ENCODE assay signal across 11 mouse cellular contexts in the genomic region with DNA sequence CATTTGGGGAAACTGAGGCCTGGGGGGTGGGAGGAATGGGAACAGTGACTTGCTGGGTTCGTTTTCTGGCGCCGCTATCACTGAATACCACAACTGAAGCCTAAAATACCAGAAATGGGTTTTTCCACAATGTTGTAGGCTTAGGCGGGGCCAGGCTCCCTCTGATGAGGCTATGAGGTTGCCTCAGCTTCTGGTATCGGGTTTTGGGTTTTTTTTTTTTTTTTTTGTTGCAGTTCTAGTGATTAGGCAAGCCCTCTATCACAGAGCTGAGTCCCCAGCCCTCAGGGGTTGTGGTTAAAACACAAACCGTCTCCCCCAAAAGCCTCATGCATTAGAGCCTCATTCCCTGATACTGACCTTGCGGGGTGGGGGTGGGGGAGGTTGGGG.
DNase-seq lines count a peak whose midpoint lies in the region; ATAC-seq and TF ChIP-seq lines count a peak whose summit lies in the region.
"Had no signal": no experiment of that assay in that cellular context is flagged by ENCODE, and none has a peak within 500 bp of the region (broad histone marks: within the 10 kb centered on the region; RNA-seq: fewer than 3 reads in every experiment).

No protein-coding gene starts in this region.

- H3K79me2 ChIP-seq in MEL (ENCODE audit: control insufficient read depth, insufficient read depth, low read length, poor library complexity), result peaks cover 27% of the 10 kb centered on the region

- no peak; the same call in 1 of the 2 replicates for TF ChIP-seq RAD21 in MEL (IDR thresholded peaks at IDR 0.05; ENCODE audit: low read depth, low read length)

- peaks cover 68% of the 10 kb centered on the region for H3K4me1 ChIP-seq in lung, embryonic 15.5 days
- peaks cover 37 to 71% of the 10 kb centered on the region in 2 experiments for H3K4me1 ChIP-seq in MEL (ENCODE audit: control insufficient read depth in 1 of 2, insufficient read depth in 2 of 2, low read length in 2 of 2)

- H3K4me2 ChIP-seq in lung, embryonic 15.5 days, result no peak overlapping the region
- H3K4me2 ChIP-seq: heart, embryonic 12.5 days had no signal

- intact Hi-C loops in left cerebral cortex, adult 2 months (cut with DNase I), result no loop called here

- DNase-seq in lung, postnatal 25 days (ENCODE audit: low spot score), result no peak
- DNase-seq in MEL (ENCODE audit: low read depth, low spot score), result peak; percentile 94
- DNase-seq in kidney, postnatal 14 days, result no peak
- no peak for DNase-seq in left cerebral cortex, adult 2 months (ENCODE audit: extremely low spot score in 1 of 2, low spot score in 2 of 2)
- DNase-seq: spleen, adult 18-20 months; thymus, adult 18-20 months had no signal

- H3K9me3 ChIP-seq in lung, embryonic 15.5 days, result no peaks in the 10 kb centered on the region
- no peaks in the 10 kb centered on the region for H3K9me3 ChIP-seq in MEL (replicated peaks; ENCODE audit: insufficient read depth, low read length)
- H3K9me3 ChIP-seq: heart, embryonic 12.5 days had no signal

- WGBS in lung, embryonic 15.5 days, result 59% methylated on average over 7 of the region's 7 CpGs

- no peak overlapping the region for H3K4me3 ChIP-seq in lung, embryonic 15.5 days
- H3K4me3 ChIP-seq in MEL (ENCODE audit: control insufficient read depth in 1 of 2, insufficient read depth in 1 of 2, low read depth in 2 of 2, low read length in 2 of 2), result peak overlapping the region; percentile 33 to 45
- H3K4me3 ChIP-seq in left cerebral cortex, adult 2 months, result no peak overlapping the region
- H3K4me3 ChIP-seq: heart, embryonic 12.5 days had no signal

- no peak; a peak in 2 of 4 replicates for TF ChIP-seq POLR2A in MEL (IDR thresholded peaks at IDR 0.05; ENCODE audit: control insufficient read depth in 1 of 2, insufficient read depth in 1 of 2, low read depth in 1 of 2, low read length in 2 of 2, poor library complexity in 1 of 2)

- no peak for ATAC-seq in lung, embryonic 15.5 days (ENCODE audit: borderline replicate concordance, extremely low read depth, low FRiP score, low TSS enrichment)
- ATAC-seq in granulocyte monocyte progenitor cell, adult 5-6 weeks (replicated peaks; ENCODE audit: poor library complexity, severe bottlenecking), result peak; percentile 65
- ATAC-seq in megakaryocyte, adult 5-6 weeks (ENCODE audit: poor library complexity, severe bottlenecking), result peak; percentile 61
- ATAC-seq: Patski had no signal

- no peaks in the 10 kb centered on the region for H3K27me3 ChIP-seq in lung, embryonic 15.5 days
- no peaks in the 10 kb centered on the region for H3K27me3 ChIP-seq in MEL (ENCODE audit: control insufficient read depth in 1 of 2, insufficient read depth in 2 of 2, low read length in 2 of 2)
- H3K27me3 ChIP-seq: heart, embryonic 12.5 days; Patski had no signal

- TF ChIP-seq CTCF in MEL (IDR thresholded peaks at IDR 0.05 in 2 of 3, conservative IDR thresholded peaks at IDR 0.05 in 1 of 3; ENCODE audit: control insufficient read depth in 1 of 3, insufficient read depth in 1 of 3, low read depth in 2 of 3, low read length in 3 of 3, poor library complexity in 1 of 3, severe bottlenecking in 1 of 3), result no peak
- TF ChIP-seq CTCF in left cerebral cortex, adult 2 months (IDR thresholded peaks at IDR 0.05), result no peak

- 0 out of 2 replicates have a peak overlapping the region, but pooled peaks have one; percentile 8 for H3K27ac ChIP-seq in lung, embryonic 15.5 days
- peak overlapping the region; percentile 97 for H3K27ac ChIP-seq in MEL (ENCODE audit: control insufficient read depth, low read depth, low read length)
- no peak overlapping the region for H3K27ac ChIP-seq in left cerebral cortex, adult 2 months

- H3K9ac ChIP-seq in lung, embryonic 15.5 days, result no peak overlapping the region
- peak overlapping the region; percentile 76 for H3K9ac ChIP-seq in MEL (ENCODE audit: control insufficient read depth, low read depth, low read length, poor library complexity, severe bottlenecking)

- TF ChIP-seq EP300 in MEL (IDR thresholded peaks at IDR 0.05; ENCODE audit: low read depth in 1 of 2, low read length in 2 of 2), result peak; percentile 87 to 95

- H3K36me3 ChIP-seq in lung, embryonic 15.5 days, result no peaks in the 10 kb centered on the region
- peaks cover 0 to 49% of the 10 kb centered on the region in 2 experiments; a peak in 2 of 4 replicates for H3K36me3 ChIP-seq in MEL (ENCODE audit: control insufficient read depth in 1 of 2, insufficient read depth in 2 of 2, low read length in 2 of 2)
- H3K36me3 ChIP-seq: heart, embryonic 12.5 days had no signal

TF ChIP-seq in MEL, 35 proteins besides CTCF, POLR2A, EP300 and RAD21:
- TF ChIP-seq ZKSCAN1 (IDR thresholded peaks at IDR 0.05; ENCODE audit: low read depth, low read length) (peak; percentile 28; the same call in 1 of the 2 replicates), KAT2A (conservative IDR thresholded peaks at IDR 0.05; ENCODE audit: low read depth, low read length) (peak; percentile 37; the same call in 1 of the 2 replicates), JUND (IDR thresholded peaks at IDR 0.05; ENCODE audit: low read depth, low read length) (peak; percentile 73; the same call in 1 of the 2 replicates), MAFK (IDR thresholded peaks at IDR 0.05; ENCODE audit: borderline replicate concordance, low read depth, low read length) (no peak), HCFC1 (IDR thresholded peaks at IDR 0.05; ENCODE audit: low read depth, low read length) (peak; percentile 59), USF2 (IDR thresholded peaks at IDR 0.05; ENCODE audit: borderline replicate concordance in 1 of 2, insufficient read depth in 1 of 2, low read depth in 1 of 2, low read length in 2 of 2) (no peak), ZC3H11A (IDR thresholded peaks at IDR 0.05; ENCODE audit: low read depth, low read length) (no peak), NRF1 (IDR thresholded peaks at IDR 0.05; ENCODE audit: insufficient read depth, low read depth, low read length, poor library complexity, severe bottlenecking) (no peak), POLR2AphosphoS2 (IDR thresholded peaks at IDR 0.05; ENCODE audit: low read length) (0 out of 2 replicates have a peak, but pooled peaks have one; percentile 47), MAZ (IDR thresholded peaks at IDR 0.05; ENCODE audit: low read depth, low read length) (peak; percentile 65), CHD2 (IDR thresholded peaks at IDR 0.05; ENCODE audit: low read length) (peak; percentile 62; the same call in 1 of the 2 replicates), TAL1 (IDR thresholded peaks at IDR 0.05; ENCODE audit: low read length) (peak; percentile 58), POLR2AphosphoS5 (IDR thresholded peaks at IDR 0.05; ENCODE audit: borderline replicate concordance, low read depth, low read length) (no peak), GABPA (IDR thresholded peaks at IDR 0.05; ENCODE audit: low read depth, low read length) (no peak), SMC3 (IDR thresholded peaks at IDR 0.05; ENCODE audit: low read depth, low read length) (no peak), GATA1 (IDR thresholded peaks at IDR 0.05; ENCODE audit: low read depth, low read length) (peak; percentile 82), UBTF (IDR thresholded peaks at IDR 0.05; ENCODE audit: borderline replicate concordance, insufficient read depth, low read depth, low read length) (no peak), TCF12 (IDR thresholded peaks at IDR 0.05; ENCODE audit: low read depth, low read length) (peak; percentile 91), MYB (IDR thresholded peaks at IDR 0.05; ENCODE audit: low read depth, low read length) (peak; percentile 93), ETS1 (IDR thresholded peaks at IDR 0.05; ENCODE audit: low read depth, low read length) (peak; percentile 90), TBP (IDR thresholded peaks at IDR 0.05; ENCODE audit: low read depth, low read length) (peak; percentile 71), MYC (IDR thresholded peaks at IDR 0.05; ENCODE audit: low read depth, low read length) (no peak; the same call in 1 of the 2 replicates), MAX (IDR thresholded peaks at IDR 0.05; ENCODE audit: low read length) (peak; percentile 65; the same call in 1 of the 2 replicates), E2F4 (IDR thresholded peaks at IDR 0.05; ENCODE audit: borderline replicate concordance, low read depth, low read length) (no peak), RCOR1 (IDR thresholded peaks at IDR 0.05; ENCODE audit: low read depth, low read length) (peak; percentile 51), ELF1 (IDR thresholded peaks at IDR 0.05; ENCODE audit: low read depth, low read length) (no peak; the same call in 1 of the 2 replicates), ZNF384 (IDR thresholded peaks at IDR 0.05; ENCODE audit: low read depth, low read length) (peak; percentile 99), MEF2A (IDR thresholded peaks at IDR 0.05; ENCODE audit: extremely low read depth, insufficient replicate concordance, low read depth, low read length, poor library complexity, severe bottlenecking) (no peak), MXI1 (IDR thresholded peaks at IDR 0.05; ENCODE audit: low read depth, low read length) (0 out of 2 replicates have a peak, but pooled peaks have one; percentile 48), BHLHE40 (IDR thresholded peaks at IDR 0.05; ENCODE audit: borderline replicate concordance, low read depth, low read length) (no peak; the same call in 1 of the 2 replicates), USF1 (IDR thresholded peaks at IDR 0.05; ENCODE audit: low read depth, low read length) (no peak), ZMIZ1 (IDR thresholded peaks at IDR 0.05; ENCODE audit: low read depth, low read length) (no peak; the same call in 1 of the 2 replicates), CHD1 (IDR thresholded peaks at IDR 0.05; ENCODE audit: low read depth, low read length) (no peak), SIN3A (IDR thresholded peaks at IDR 0.05; ENCODE audit: low read length) (peak; percentile 95), NELFE (IDR thresholded peaks at IDR 0.05; ENCODE audit: low read depth, low read length) (peak; percentile 60)

Comparison
In these comparisons a context has a peak if more than half of its experiments do, and no peak if none do; other contexts are left out.
1. H3K4me3 ChIP-seq: peak in MEL (2 of 2); none in lung, embryonic 15.5 days (single experiment) and left cerebral cortex, adult 2 months (single experiment).